Mouse (Mus musculus): ENCODE measurements around the gene Nlrp6.

DNA sequence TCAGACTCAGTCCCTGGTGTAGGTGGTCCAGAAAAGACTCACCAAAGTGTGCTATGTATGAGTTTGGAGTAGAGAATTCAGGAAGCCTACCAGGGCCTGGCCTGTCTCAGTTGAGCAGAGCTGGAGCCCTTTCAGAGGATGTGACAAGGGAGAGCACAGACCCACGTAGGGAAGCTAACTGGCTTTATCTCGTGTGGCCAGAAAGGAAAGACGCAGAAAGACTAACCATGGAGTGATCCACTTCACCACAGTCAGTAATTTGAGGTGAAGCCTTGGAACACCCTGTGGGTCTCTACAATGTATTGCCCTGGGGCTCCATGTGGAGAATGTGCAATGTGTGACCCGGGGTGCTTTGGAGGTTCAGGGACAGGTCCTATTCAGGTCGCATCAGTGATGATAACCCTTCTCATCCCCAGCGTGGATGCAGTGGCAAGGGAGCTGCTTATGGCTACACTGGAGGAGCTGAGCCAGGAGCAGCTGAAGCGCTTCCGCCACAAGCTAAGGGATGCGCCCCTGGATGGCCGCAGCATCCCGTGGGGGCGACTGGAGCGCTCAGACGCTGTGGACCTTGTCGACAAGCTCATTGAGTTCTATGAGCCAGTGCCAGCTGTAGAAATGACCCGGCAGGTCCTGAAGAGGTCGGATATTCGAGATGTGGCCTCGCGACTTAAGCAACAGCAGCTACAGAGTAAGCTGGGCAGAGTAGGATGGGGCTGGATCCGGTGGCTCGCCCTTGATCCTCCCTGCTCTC lies 698 bp downstream of the Nlrp6 start:
- no peak for TF ChIP-seq POLR2A (IDR thresholded peaks at IDR 0.05; ENCODE audit: insufficient read depth, low read length)
- TF ChIP-seq CTCF (IDR thresholded peaks at IDR 0.05; ENCODE audit: low read depth, low read length): no peak
